Mouse (Mus musculus) MN1 (cell line): ENCODE results near the gene Sema4a.

ENCODE experiments used
- DNase-seq: peaks from one replicate; pipeline ENCODE4 v3.0.0-alpha.2; 2016; ENCODE audit warnings: low spot score

The Sema4a gene

DNA sequence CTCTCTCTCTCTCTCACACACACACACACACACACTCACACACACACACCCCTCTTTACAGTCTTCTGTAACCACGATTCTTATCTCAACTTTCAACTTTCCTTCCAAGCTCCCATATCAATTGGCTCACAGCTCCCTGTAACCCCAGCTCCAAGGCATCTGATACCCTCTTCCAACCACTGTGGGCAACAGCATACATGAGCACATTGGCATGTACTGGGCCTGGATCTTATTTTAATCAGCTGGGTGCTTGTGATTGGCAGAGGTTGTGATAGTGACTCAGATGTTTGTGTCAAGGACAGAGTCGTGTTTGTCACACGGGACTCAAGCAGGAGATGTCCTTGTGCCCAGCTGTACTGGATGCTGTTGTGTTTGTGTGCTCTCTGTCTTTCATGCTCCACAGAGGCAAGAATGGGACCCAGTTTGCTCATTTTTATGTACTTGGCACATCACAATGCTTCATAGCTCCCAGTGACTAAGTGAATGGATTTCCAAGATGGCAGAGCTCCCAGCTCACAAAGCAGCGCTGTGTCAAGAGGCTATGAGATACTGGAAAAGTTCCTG, 33.6 kb downstream of the Sema4a start:
- no peak for DNase-seq

DNA sequence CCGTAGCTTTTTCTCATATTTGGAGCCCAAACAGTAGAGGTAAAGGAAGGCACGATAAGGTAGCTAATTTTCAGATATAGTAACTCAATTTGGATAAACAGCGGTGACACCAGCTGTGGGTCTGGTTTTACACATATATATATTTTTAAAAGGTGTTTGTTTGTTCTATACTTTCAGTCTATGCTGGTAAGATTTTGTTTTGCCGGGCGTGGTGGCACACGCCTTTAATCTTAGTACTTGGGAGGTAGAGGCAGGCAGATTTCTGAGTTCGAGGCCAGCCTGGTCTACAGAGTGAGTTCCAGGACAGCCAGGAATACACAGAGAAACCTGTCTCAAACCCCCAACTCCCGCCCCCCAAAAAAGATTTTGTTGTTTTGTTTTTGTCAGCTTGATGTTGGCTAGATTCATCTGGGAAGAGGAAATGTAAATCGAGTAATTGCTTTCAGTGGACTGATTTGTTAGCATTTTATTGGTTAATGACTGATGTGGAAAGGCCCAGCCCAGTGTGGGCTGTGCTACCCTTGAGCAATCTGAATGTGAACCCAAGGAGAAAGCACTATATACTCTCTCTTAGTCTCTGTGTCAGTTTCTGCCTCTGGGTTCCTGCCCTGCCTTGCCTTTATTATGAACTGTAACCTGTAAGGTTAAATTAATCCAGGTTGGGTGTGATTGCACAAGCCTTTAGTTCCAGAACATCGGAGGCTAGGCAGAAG, 35.1 kb downstream of the Sema4a start:
- no peak for DNase-seq

DNA sequence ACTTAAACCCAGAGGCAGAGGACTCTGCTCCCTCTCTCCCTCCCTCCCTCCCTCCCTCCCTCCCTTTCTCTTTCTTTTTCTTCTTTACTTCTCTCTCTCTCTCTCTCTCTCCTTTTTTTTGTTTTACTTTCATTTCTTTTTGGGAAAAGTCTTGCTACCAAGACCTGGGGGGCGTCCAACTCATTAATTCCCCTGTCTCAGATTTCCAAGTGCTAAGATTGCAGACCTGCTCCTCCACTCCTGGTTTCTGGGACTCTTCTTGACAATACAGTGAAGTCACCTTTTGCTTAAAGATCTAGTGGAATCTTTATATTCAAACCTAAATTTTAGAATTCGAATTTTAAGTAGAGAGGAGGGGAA, 35.7 kb downstream of the Sema4a start:
- DNase-seq, result no peak

DNA sequence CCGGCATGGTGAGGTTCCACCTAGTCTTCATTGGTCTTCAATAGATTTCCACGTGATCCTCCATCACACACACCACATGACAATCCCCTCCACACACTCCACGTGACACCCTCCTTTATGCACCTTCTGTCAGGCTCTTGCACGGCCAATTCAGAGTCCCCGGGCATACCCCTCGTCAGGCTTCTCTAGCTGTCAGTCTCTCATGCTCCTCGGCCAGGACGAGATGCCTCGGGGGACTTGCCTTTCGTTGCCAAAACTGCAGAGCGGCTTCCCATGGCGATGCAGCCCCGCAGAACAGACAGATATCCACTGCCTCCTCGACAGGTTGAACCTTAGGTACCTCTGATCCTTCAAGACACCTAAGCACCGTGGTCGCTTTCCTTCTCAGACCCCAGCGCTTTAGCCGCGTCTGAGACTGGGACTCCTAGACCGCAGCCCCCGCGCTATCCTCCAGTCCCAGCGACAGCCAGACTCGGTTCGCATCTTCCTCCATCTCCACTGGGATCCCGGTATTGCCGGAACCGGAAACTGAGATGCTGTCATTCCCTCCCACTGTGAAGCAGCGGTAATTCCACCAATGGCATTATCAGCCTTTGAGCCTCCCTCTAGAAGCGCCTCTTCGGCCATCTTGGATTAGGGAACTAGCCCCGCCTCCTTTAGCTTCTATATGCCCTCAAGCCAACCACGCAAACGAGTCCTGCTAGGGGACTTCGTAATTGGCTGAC, 36.2 kb downstream of the Sema4a start, which contains the start of gene Slc25a44:
Gene Slc25a44 (minus strand): TSS at position 535 of the 725 bp plus-strand sequence.
- DNase-seq, result peak; percentile 99

DNA sequence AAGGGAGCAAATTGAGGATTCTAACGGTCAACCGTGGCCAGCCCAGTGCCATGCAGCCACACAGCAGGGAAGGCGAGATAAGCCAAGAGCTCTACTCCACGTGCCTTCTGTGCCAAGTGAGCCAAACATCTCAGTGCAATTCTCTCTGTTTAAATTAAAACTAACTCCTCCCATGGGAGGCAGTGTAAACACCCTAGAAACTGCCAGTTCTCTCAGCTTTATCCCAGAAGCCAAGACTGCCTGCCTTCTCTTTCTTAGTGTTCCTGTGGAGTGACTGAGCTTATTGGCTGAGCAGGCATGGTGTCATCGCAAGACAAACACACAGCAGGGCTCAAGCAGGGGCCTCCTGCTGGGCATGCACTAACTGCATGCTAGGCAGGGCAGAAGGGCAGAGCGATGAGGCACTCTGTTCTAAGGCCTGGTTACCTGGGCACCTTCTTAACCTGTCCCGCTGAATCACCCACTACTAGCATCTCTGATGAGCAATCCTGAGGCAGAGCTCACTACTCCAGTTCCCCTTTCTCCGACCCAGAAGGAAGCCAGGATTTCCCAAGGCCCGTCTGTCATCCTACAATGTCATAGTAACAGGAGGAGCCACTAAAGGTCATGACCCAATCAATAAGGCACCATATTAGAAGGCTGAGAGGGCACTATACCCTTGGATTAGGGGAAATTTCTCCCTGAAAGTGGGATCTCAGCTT, 38.8 kb downstream of the Sema4a start:
- peak; percentile 89 for DNase-seq

DNA sequence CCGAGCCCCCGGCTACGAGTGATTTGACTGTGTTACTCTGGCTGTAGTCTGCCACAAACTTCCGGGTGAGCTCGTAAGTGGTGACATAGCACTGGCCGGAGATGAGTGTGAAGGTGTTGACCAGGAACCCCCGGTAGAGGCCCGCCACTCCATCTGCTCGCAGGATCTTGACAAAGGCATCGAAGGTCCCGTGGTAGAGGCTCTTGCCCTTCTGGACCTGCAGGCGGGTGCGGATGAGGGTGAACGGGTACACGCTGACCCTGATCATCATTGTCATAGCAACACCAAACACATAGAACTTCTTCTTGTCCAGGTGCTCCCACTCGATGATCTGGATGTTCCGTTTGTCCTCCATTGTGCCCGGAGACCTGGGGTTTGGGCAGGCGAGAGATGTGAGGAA, 40.2 kb downstream of the Sema4a start:
- no peak for DNase-seq

DNA sequence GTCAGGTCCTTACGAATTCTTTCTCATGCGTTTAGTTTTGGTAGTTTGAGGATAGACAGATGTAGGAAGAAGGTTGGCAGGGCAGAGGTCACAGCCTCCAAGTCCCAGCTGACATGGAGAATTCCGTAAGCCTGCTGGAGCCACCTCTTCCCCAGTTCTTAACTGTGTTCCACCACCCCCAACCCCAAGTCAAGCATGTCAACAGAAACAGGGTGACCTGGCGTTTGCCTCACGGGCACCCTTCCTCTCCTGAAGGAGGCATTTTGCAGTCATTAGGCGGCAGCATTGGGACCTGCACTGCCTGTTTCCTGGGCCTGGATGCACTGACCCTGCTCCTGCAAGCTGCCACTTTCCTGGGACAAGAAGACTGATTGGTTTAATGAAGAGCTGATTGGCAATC, 43.0 kb downstream of the Sema4a start:
- DNase-seq, result no peak

DNA sequence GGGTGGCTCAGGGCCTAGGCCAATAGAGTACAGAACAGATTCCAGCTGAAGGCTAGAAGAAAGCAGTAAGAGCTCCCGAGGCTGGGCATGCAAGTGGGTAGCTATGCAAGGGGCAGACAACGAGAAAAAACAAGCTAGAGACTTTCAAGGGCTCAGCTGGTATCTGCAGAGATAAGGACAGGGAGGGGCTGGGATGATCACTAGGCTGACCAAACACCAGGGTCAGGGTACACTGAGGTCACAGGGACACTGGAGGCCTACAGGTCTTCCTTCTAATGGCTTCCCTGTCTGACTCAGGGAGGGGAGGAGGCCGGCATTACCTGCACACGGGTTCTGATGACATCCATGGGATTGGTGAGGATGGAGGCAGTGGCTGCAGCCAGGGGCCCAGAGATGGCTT, 45.3 kb downstream of the Sema4a start:
- DNase-seq, result no peak

DNA sequence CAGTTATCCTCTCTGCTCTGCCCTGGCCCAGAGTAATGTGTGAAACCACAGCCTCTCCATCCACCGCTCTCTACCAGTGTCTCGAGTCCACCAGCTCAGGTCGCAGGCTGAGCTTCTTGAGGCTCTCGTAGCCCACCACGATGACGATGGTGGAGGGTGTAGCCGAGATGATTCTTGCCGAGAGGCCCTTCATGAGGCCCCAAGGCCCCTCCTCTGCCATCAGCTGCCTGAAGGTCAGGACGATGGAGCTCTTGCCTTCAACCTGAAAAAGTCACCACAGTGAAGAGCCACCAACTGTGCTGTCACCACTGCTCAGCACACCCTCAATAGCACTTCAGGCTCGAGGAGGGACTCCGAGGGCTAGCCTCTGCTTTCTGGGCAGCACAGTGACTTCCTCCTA, 48.3 kb downstream of the Sema4a start:
- DNase-seq, result no peak

DNA sequence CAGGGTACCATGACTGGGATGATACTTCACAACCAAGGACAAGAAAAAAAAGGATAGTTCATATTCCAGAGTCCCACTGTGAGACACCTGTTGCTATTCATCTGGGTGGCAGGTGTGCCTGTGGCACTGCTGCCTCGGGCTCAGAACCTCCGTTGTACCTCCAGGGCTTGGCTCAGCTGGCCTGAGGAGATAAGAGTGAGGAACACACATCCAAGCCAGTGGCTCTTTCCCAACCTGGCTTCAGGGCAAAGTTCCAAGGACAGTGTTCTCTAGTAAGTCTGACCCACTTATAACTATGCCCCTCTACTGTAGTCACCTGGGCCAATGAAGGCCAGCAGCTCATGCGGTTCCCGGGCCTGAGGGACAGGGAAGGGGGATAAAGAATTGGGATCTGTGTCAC, 49.3 kb downstream of the Sema4a start:
- DNase-seq, result no peak

DNA sequence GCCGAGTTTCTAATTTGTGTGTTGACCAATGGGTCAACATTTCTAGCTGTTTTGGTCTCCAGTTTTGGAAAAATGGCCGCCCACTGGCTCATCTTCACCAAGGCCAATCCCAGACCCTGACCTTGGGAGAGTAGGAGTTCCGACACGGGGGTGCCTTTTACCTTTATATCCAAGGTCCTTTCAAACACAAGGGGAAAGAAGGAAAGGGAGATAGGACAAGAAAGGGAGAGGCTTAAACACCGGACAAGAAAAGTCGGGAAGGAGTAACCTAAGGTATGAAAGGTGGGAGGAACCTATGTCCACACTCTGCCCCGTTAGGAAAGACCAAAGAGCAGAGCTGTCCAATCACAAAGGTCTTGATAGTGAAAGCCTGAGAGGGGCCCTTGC, 50.3 kb downstream of the Sema4a start:
- no peak for DNase-seq

DNA sequence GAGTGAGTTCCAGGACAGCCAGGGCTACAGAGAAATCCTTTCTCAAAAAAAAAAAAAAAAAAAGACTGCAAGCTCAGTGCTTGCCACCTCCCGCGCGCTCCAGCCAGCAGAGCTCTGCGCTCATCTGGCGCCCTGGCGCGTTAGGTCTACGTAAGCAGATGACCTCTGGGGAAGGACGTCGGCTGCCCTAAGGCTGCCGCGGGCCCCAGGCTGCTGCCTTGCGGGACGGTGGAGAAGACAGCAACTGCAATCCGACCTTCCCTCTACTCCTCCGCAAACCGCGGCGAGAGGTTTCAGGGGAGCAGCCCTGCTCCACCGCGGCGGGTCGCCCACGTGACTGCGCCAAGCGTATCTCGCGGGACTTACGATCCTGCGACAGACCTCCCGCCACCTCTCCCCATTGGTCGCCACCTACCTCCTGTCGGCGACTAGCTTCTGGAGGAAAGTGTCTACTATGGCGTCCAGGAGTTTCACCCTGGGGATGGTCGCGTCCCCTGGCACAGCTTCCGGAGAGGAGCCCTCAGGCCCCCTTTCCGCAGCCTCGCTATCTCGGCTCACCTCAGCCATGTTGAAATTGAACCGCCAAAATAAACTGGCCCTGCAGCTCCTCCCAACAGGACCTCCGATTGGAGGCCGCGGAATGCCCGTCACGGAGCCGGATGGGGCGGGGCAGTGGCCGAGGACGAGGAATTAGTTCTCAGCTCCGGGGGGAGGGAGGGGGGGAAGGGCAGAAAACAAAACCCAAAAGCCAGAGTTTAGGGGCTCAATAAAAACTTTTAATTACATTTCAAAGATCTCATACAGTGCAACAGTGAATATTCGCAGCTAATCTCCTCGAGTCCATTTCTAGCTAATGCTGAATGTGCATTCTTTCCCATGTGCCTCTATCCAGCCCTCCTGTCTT, 51.0 kb downstream of the Sema4a start, which contains the start of gene Pmf1:
Gene Pmf1 (minus strand): TSS at position 591 of the 904 bp plus-strand sequence.
- DNase-seq, result peak; percentile 91

DNA sequence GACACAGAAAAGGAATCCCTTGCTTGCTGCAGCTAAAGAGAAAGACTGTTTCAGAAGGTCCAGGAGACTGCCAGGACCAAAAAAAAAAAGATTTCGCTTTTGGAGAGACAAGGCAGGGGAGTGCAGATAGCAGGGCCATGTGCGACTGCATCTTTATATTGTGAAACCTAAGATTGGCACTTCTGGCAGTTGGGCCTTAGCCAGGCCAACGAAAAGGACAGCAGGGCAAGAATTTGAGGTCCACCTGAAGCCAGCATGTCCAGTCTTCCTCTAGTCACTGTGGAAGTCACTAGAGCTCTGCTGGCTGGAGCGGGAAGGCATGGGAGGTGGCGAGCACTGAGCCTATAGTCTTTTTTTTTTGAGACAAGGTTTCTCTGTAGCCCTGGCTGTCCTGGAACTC, 52.0 kb downstream of the Sema4a start:
- DNase-seq, result peak; percentile 43

DNA sequence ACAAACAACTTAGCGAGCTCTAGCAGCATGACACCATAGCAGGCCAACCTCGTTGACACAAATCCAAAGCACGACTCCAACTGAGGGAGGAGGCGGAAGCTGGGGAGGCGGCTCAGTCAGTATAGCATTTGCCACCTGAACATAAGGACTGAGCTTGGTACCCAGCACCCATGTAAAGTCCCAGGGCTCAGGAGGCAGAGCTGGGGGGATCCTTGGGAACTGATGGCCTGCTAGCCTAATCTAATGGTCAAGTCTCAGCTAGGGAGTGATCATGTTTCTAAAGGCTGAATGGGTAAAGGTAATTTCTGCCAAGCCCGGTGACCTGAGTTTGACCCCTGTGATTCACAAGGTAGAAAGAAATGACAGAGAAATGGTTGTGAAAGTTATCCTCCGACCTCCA, 53.5 kb downstream of the Sema4a start:
- no peak for DNase-seq

DNA sequence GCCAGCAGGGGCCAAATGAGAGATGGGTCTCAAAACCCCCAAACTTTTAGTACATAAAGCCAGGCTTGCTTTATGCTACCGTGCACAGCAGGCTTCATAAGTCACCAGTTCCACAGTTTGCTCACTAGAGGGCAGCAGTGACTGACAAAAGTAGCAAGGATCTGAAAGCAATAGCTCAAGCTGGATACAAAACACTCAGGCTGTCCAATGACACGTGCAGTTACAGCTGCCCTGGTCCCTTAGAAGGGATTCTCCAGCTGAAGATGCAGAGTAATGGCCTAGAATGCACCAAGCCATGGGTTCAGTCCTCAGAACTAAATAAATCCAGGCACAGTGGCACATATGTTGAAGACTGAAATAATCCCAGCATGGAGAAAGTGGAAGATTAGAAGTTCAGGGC, 53.9 kb downstream of the Sema4a start:
- peak; percentile 90 for DNase-seq

DNA sequence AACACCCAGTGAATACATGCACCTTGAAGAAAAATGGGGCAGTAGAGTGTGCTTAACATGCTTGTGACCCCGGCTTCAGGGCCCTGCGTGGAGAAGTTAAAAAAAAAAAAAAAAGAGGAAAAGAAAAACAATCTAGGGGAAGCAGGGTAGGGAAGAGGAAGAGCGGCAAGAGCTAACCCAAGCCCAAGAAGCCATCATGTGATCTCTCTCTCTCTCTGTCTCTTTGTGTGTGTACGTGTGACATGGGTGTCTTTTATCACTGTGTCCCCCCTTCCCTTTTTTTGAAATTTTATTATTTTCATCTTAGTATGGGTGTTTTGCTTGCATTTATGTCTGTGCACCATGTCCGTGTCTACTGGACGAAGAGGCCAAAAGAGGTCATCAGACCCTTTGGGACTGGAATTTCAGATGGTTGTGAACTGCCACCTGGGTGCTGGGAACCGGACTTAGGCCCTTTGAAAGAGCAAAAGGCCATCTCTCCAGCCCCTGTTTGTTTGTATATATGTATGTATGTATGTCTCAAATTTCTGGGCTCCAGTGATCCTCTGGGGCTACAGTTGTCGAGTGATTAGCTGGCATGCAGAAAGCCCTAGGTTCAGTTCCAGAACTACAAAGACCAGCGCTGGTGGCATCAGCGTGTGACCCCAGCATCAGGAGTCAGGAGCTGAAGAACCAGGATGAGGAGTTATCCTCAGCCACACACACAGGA, 57.3 kb downstream of the Sema4a start:
- DNase-seq, result no peak

DNA sequence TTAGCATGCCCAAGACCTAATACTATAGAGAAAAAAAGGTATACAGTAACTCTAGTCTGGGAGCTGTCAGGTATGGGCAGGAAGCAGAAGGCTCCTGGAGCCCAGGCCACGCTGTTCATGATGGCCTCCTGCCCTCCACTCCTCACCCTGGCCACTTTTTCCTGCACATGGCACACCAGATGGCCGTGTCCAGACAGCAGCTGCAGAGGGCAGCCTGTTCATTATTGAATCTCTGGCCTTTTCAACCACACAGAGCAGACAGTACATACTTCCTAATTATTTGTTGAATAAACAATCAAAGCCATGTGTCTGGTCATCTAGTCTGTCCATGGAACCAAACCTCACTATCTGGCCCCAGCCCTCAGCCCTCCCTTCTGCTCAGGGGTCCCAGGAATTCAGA, 62.3 kb downstream of the Sema4a start:
- DNase-seq, result peak; percentile 88

DNA sequence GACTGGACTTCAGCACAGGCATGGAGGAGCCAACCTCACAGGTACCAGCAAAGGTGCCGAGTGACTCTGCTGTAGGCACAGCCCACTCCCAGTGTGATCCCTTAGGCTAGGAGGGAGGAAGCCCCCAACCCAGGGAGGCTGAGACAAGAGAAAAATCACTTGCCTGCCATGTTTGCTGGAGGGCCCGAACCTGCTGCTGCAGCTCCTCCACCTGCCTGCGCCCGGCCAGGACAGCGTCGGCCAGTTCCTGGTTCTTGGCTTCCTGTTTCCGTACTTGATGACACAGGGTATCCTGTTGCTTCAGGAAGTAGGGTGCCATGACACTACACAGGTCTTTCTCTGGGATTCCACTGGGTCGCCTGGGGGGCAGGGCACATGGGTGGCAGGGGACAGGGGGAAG, 65.2 kb downstream of the Sema4a start:
- no peak for DNase-seq

DNA sequence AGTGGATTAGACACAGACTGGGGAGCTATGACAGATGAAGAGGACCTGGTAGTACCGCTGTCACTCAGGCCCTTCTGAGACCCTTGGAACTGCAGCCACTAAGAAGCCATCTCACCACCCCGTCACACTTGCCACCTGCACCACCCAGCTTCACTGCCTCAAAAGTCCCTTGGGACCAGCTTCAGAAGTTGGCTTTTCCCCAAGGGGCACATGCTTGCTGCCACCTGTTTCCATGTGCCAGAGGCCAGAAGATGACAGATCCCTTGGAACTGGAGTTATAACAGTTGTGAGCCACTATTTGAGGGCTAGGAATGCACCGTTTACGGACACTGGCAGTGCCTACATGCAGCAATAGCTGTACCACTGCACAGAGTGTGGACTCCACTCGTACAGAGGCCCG, 65.7 kb downstream of the Sema4a start:
- DNase-seq, result no peak

DNA sequence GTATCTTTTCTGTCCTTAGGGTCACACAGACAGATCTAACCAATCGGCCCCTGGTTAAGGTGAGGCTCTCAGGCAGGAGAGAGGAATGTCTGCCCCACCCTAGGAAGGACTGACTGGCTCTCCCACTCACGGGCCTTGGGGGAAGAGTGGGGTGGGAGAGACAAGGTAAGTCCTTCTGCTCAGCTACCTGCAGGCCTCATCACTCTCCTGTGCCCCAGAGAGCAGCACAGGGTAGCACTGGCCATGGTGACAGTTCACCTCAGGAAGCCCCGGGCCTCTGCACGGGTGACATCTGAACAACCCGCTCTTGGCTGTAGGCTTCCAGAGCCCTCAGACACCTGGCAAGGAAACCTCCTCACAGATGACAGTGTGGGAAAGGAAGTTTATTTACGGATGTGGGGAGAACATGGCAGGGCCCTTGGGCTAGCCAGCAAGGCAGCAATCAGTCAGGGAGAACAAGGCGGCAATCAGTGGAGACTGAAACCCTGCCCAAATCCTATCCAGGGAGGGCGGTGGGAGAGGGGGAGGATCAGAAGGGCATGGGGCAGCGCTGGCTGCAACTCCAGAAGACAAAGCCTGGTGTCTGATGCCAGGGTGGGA, 67.1 kb downstream of the Sema4a start:
- DNase-seq, result no peak
